Mouse (Mus musculus): Measurements from ENCODE around the gene Tha1.
"Not testable (repeated sequence)": the region's sequence is repeated elsewhere in the genome, so short reads cannot be mapped to it uniquely, and the experiment has no call there.

Gene Tha1

DNA sequence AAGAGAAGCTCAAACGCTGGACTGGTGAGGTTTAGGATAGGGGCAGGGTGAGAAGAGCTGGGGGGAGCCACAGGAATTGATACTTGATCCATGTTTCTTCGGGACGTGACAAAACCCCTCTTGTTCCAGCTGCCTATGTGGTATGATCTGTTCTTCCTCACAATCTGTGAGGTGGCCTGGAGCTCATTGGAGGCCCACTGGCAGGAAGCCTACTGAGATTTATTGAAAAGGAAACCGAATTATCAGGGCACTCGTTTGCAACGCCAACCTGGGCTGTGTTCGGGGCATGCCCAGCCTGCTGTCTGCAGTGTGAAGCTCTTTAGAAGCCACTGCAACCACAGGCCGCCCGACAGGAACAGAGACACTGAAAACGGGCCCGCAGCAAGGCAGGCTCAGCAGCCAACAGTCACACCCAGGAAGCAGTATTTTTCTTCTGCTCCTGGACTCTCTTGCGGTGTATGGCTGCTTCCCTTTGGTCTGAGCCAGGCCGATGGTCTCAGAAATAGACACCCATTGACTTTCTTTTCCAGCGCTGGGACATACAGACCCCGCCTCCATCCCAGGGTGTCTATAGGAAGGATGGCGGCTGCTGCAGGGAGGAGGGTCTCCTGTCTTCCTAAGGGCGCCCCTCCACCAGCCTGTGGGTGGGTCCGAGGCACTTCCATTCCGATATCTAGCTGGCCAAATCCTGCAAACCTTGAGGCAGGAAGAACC lies 24.9 kb downstream of the Tha1 start:
- DNase-seq (ENCODE audit: low spot score), result no peak

DNA sequence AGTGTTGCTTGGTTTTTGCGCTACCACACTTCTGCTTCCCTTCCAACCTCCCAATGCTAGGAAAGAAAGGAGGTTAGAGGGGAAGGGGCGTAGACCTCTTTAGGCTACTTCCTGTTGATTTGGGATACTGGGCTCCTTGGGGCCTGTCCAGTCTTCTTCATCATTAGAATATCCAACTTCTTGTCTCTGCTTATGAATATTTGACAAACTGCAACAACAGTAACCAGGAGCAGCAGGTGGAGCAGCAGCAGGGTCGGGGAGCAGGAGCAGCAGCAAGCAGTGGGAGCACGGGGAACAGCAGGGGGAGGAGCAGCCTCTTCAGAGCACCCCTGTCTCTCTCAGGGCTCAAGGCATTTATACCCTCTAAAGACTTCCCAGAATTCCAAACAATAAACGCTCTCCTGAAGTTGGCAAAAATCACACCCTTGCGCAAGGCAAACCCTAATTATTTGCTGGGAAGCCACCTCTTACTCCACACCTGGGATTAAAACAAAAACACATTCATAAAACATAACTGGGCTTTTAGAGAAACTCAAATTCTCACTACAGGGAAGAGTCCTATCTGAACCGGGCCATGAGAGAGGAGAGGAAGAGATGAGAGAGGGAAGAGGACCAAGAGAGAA lies 25.6 kb downstream of the Tha1 start:
- DNase-seq (ENCODE audit: low spot score), result no peak

GRCm38 (mm10) chr11:117846640-117847039 lies 26.6 kb downstream of the Tha1 start:
- DNase-seq (ENCODE audit: low spot score), result no peak

- no peak for DNase-seq (ENCODE audit: low spot score)
Observed at GRCm38 (mm10) chr11:117845651-117846050, 27.6 kb downstream of the Tha1 start.

GRCm38 (mm10) chr11:117844997-117845396 lies 28.3 kb downstream of the Tha1 start:
- no peak for DNase-seq (ENCODE audit: low spot score)

- no peak for DNase-seq (ENCODE audit: low spot score)
Observed at GRCm38 (mm10) chr11:117843434-117843833, 29.8 kb downstream of the Tha1 start.

GRCm38 (mm10) chr11:117840910-117841309 lies 32.4 kb downstream of the Tha1 start:
- no peak for DNase-seq (ENCODE audit: low spot score)

DNA sequence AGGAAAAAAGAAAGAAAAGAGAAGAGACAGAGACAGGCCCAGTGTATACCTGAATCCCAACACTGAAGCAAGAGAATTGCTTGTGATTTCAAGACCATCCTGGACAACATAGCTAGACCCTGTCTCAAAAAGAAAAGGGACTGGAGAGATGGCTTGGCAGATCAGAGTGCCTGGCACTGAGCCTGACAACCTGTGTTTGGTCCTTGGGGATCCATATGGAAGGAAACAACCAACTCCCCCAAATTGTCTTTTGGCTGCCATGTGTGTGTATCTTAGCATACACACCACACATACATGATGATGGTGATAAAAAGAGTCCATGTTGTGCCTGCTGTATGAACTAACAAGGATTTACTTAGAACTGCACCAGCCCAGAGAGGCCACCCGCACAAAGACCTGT lies 34.3 kb downstream of the Tha1 start:
- DNase-seq (ENCODE audit: low spot score), result no peak

DNA sequence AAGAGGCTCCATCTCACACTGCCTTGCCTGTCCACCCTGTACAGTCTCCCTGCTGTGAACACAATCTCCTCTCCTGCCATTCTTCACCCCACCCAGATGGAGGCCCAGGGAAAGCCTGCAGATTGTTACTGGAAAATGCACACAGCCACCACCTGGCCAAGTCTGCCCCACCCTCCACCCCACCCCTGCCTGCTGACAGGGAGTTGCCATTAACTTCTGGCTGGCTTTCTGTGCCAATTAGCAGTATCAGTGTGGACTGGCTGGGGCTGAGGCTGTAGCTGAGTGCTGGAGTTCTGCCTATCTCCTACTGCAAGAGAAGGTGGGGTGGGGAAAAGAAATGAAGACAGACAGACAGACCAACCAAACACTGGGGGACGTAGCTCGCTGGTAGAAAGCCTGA lies 34.7 kb downstream of the Tha1 start:
- no peak for DNase-seq (ENCODE audit: low spot score)

DNA sequence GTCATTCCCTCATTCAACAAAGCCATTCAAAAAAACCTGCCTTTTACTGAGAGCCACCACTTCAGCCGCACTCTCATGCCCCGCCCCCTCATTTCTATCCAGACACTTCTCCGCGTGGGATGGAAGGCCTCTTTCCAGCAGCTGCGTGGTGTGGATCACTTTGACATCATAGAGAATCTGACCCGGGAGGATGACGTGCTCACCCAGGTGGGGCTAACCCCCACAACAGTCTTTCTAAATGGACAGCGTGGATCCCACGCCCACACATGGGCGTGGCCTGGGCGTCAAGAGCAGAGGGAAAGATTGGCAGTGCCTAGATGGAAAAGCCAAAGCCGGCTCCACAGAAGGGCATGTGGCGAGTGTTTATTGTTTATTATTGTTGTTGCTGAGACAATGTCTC lies 37.0 kb downstream of the Tha1 start:
- DNase-seq (ENCODE audit: low spot score), result no peak

- DNase-seq (ENCODE audit: low spot score), result no peak
Observed at GRCm38 (mm10) chr11:117834086-117834485, 39.2 kb downstream of the Tha1 start.

DNA sequence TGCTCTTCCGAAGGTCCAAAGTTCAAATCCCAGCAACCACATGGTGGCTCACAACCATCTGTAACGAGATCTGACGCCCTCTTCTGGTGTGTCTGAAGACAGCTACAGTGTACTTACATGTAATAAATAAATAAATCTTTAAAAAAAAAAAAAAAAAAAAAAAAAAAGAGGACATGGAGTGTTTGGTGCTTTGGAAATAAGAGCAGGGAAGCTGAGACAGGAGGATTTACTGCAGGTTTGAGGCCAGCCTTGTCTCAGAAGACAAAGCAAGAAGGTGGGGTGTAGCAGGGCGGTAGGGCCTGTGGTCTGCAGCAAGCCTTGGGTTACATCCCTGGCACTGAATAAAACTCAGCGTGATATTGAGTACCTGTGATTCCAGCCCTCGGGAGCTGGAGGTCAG lies 39.8 kb downstream of the Tha1 start:
- DNase-seq (ENCODE audit: low spot score), result not testable (repeated sequence)

- no peak for DNase-seq (ENCODE audit: low spot score)
Observed at GRCm38 (mm10) chr11:117832086-117832969, 41.0 kb downstream of the Tha1 start.

DNA sequence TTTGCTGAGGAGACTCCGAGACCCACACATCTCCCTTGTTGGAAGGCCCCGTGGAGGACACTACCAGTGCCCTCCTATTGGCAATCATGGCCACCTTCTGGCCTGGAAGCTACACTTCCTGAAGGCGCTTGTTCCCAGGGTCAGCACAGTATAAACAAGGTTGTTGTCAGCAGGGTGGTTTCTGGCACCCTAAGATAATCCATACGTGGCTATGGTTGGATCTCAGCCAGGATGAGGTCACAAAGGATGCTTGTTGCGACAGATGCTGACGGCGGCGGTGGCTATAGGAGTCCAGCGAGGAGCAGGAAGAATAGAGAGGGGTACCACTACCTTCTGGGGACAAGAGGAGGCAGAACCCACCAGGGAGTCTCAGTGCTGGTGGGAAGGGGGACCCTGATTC lies 42.9 kb downstream of the Tha1 start:
- no peak for DNase-seq (ENCODE audit: low spot score)

DNA sequence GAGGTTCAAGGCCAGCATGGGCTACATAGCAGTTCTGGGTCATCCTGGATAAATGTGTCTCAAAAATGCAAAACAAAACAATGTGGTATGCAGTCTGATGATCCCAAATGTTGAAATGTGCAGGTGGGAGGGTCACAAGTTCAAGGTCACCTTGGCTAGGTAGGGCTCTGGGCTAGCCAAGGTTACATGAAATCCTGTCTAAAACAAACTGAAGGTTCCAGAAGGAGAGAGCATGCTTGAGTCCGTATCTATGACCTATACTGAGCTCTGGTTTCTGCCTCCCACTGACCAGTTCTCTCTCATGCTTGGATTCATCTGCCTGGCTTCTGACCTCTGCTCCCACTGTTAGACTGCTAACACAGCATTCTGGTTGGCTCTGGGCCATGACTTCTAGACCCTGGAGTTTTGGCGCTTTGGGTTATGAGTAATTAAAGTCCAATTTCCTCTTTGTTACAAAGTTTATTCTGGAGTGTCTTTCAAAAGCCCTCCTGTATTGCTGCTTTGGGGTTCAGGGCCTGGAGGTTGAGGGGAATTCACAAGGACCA lies 43.5 kb downstream of the Tha1 start:
- DNase-seq (ENCODE audit: low spot score), result no peak

DNA sequence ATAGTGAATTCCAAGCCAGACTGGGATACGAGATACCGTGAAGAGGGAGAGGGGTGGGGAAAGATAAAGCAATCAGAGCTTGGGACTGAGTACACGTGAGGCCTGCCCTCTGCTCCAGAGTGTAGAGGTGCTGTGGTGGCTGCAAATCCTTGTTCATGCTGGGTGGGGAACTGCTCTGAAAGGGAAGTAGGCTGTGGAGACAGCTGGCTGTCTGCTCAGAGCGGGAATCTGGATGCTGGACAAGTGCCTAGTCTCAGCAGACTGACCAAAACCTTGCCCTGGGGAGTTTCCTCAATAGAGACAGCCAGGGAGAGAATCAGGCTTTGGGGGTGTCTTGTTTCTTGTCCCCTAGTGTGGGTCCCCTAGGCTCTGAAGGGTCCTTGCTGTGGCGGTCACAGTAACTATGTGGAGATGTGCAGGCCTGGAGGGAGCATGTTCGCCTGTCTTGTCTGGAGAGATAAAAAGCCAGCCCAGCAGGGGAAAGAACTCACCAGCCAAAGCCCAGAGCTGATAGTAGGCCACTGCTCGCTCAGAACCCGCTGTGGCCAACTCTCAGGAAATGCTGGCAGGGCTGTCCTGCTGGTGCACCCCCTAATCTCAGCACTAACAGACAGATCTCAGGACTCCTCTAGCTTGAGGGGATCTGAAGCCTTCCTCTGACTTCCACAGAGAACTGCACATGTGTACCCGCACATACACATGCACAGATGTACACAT lies 44.2 kb downstream of the Tha1 start:
- DNase-seq (ENCODE audit: low spot score), result no peak

DNA sequence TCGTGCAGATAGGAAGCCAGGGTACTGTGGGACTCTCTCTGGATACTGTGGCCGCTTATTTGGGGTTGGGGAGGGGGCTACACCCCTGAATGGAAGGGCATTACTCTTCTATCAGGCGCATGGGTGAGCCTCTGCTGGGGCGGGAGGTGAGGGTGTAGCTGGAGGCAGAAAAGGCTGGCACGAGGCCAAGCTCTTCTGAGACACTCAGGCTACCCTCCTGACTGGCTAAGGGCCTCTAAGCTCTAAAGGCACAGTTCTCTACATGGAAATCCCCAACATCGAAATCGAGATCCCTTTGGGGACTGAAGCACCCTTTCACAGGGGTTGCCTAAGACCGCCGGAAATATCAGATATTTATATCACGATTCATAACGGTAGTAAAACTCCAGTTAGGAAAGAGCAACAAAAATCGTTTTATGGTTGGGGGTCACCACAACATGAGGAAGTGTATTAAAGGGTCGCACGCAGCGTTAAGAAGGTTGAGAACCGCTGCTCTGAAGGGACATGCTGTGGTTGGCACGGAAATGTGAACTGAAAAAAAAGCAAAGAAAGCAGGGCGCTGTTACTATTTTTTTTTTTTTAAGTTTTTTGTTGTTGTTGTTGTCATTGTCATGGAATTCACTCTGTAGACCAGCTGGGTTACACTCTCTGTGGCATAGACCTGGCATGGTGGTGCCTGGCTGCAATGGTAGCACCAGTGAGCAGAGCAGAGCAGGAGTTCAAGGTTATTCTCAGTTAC lies 45.0 kb downstream of the Tha1 start:
- DNase-seq (ENCODE audit: low spot score), result no peak

GRCm38 (mm10) chr11:117827386-117827785 lies 45.9 kb downstream of the Tha1 start:
- no peak for DNase-seq (ENCODE audit: low spot score)

- no peak for DNase-seq (ENCODE audit: low spot score)
Observed at GRCm38 (mm10) chr11:117826916-117827315, 46.4 kb downstream of the Tha1 start.

DNA sequence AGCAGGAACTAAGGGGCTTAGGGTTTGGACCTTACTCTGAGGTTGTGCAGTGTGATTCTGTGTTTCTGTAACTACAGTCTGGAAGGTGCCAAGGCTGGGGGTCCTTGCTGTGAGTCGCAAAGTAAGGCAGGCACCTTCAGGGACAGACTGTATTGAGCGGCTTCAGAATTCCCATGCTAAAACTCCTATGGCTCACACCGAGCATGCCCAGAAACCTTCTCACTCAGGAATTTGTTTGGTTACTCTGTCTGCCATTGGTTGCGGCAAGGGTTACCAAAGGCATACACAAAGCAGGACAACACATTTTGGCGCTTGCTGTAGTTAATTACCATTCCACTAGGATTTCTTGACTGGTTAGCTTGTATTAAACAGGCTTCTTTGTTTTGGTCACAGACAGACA lies 47.1 kb downstream of the Tha1 start:
- DNase-seq (ENCODE audit: low spot score), result no peak

Measured in left cerebral cortex, adult 11 months (tissue).